Mouse (Mus musculus) lung, adult 2 months (tissue): ENCODE results near the gene Pet117. TPM values are rescaled to one million over a fixed set of nuclear protein-coding genes. Genes with fewer than 3 reads are reported as not detected.

Experiments used
- DNase-seq: peaks from one replicate; pipeline ENCODE4 v3.0.0; 2022
- H3K4me1 ChIP-seq: fragments of 200-500 bp; 2 replicates; pipeline ENCODE4 v1.6.1; 2011; ENCODE audit warnings: low read length; ENCODE audit not compliant: control insufficient read depth, insufficient read depth
- H3K4me3 ChIP-seq: fragments of 200-500 bp; replicated peaks from 2 replicates; pipeline ENCODE3; 2011; ENCODE audit warnings: low read depth, mild to moderate bottlenecking, control low read depth, low read length; ENCODE audit errors: extremely low read depth
- CTCF ChIP-seq: fragments of 200-500 bp; IDR thresholded peaks from 2 replicates; pipeline ENCODE4 v1.5.1; 2011; ENCODE audit warnings: mild to moderate bottlenecking, low read length, control low read depth; ENCODE audit not compliant: insufficient read depth
- POLR2A ChIP-seq: fragments of 200-500 bp; IDR thresholded peaks from 2 replicates; pipeline ENCODE4 v1.6.1; 2011; ENCODE audit warnings: low read depth, mild to moderate bottlenecking, control low read depth, low read length, borderline replicate concordance; ENCODE audit errors: extremely low read depth
- WGBS: fragments of 180-500 bp; shearing (Covaris S2); methylation state at CpG from one replicate; pipeline ENCODE4 v1.1.7; 2018; 5-methylcytosine and 5-hydroxymethylcytosine counted together
- polyA plus RNA-seq: library from polyadenylated mRNA; depleted of rRNA; stranded (reverse); fragments of >200 nt; gene quantifications from 2 replicates; pipeline ENCODE4 v1.2.3, GENCODE M21; 2012; rRNA removed

Gene Pet117
- polyA plus RNA-seq, 1 experiment = not detected

- no peaks in the 10 kb centered on the region for H3K4me1 ChIP-seq
- TF ChIP-seq CTCF (no peak), POLR2A (no peak)
- WGBS = 84% methylated on average over 1 of the region's 1 CpGs
- DNase-seq = no peak
- H3K4me3 ChIP-seq = no peak overlapping the region
These were observed 45.9 kb downstream of the Pet117 start for GRCm38 (mm10) chr2:144414646-144415045.

- H3K4me3 ChIP-seq = no peak overlapping the region
- no peaks in the 10 kb centered on the region for H3K4me1 ChIP-seq
- TF ChIP-seq POLR2A = no peak
- TF ChIP-seq CTCF = no peak
- 59% methylated on average over 8 of the region's 8 CpGs for WGBS
- no peak for DNase-seq
These were observed 48.1 kb downstream of the Pet117 start for GRCm38 (mm10) chr2:144416859-144417258.

GRCm38 (mm10) chr2:144418062-144418461 lies 49.3 kb downstream of the Pet117 start:
- H3K4me3 ChIP-seq = no peak overlapping the region
- H3K4me1 ChIP-seq = no peaks in the 10 kb centered on the region
- WGBS = 30% methylated on average over 2 of the region's 2 CpGs
- DNase-seq = no peak
- TF ChIP-seq CTCF = no peak
- no peak for TF ChIP-seq POLR2A

GRCm38 (mm10) chr2:144422094-144422675 lies 53.4 kb downstream of the Pet117 start:
- no peak for TF ChIP-seq CTCF
- no peak for TF ChIP-seq POLR2A
- 73% methylated on average over 10 of the region's 10 CpGs for WGBS
- Histone ChIP-seq H3K4me1 (no peaks in the 10 kb centered on the region), H3K4me3 (no peak overlapping the region)
- no peak for DNase-seq

Other genes starting within 250 kb of the Pet117 start
- 2.6 and 3.9 TPM in 2 replicates for gene Mgme1, start 98.3 kb upstream of the Pet117 start, polyA plus RNA-seq
- gene Snx5, start 98.1 kb upstream of the Pet117 start, polyA plus RNA-seq = 29.7 and 34.7 TPM in 2 replicates
- gene Ovol2, start 36.9 kb upstream of the Pet117 start, polyA plus RNA-seq = 6.7 and 7.4 TPM in 2 replicates
- gene Kat14, start within 50 bp of the Pet117 start, polyA plus RNA-seq = 22.0 and 28.6 TPM in 2 replicates
- 1.3 and 2.1 TPM in 2 replicates for gene Dzank1, start 158.4 kb downstream of the Pet117 start, polyA plus RNA-seq
- 4.5 and 8.5 TPM in 2 replicates for gene Polr3f, start 158.7 kb downstream of the Pet117 start, polyA plus RNA-seq
- 11.9 and 15.4 TPM in 2 replicates for gene Rbbp9, start 181.9 kb downstream of the Pet117 start, polyA plus RNA-seq
- gene Sec23b, start 187.2 kb downstream of the Pet117 start, polyA plus RNA-seq = 37.7 and 51.0 TPM in 2 replicates
- 3.3 and 4.5 TPM in 2 replicates for gene Smim26, start 225.1 kb downstream of the Pet117 start, polyA plus RNA-seq
- 9.9 and 12.4 TPM in 2 replicates for gene Dtd1, start 230.9 kb downstream of the Pet117 start, polyA plus RNA-seq